Comparison of ENCODE assay signal across 15 mouse cellular contexts in the genomic region with DNA sequence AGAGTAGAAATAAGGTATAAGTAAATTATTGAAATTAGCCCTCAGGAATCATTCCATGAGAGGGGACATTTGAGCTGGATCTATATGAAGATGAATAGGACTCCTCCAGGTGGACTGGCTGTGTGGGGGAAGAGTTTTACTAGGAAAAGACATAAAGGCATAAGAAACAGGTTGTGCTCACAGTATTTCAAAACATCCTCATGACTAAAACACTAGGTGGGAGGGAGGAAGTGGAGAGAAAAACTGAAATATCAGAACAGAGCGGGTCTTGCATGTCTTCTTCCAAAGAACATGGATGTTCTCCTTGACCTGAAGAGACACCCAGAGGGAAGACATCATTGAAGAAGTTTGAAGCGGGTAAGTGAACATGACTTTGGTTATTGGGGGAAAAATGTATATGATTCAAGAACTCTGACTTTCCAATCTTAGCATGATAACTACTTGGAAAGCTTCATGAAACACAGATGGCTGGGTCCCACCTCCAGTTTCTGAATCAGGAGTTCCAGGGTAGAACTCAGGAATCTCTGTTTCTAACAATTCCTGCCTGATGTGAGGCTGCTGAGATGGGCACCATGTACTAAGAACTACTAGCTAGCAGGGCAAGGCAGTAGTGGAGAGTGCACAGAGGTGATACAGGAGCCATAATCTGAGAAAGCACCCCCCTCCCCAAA.
DNase-seq lines count a peak whose midpoint lies in the region.
"Had no signal": no experiment of that assay in that cellular context is flagged by ENCODE, and none has a peak within 500 bp of the region (broad histone marks: within the 10 kb centered on the region; RNA-seq: fewer than 3 reads in every experiment).

No protein-coding gene starts in this region.

- peak; percentile 20 to 59 for DNase-seq in frontal cortex, adult 2 months (ENCODE audit: extremely low spot score in 1 of 2, low spot score in 1 of 2)
- no peak for DNase-seq in frontal cortex, postnatal 10 days (ENCODE audit: low spot score in 2 of 2)
- peak; percentile 3 to 10 for DNase-seq in left cerebral cortex, postnatal 14 days (ENCODE audit: low spot score in 2 of 2)
- DNase-seq in left cerebral cortex, postnatal 10 days (ENCODE audit: extremely low spot score in 1 of 2, low spot score in 2 of 2), result no peak
- peak; percentile 73 for DNase-seq in brain, adult 2 months (ENCODE audit: low read depth, low spot score)
- peak; percentile 37 to 44 for DNase-seq in left cerebral cortex, postnatal 36 days (ENCODE audit: low spot score in 2 of 2)
- no peak for DNase-seq in lung, adult 18-20 months
- DNase-seq: adrenal gland, postnatal 10 days; cerebellum, adult 11-12 months; cerebellum, adult 9-10 months; cerebellum, postnatal 25 days; gastrocnemius, postnatal 10 days; heart, adult 18-20 months; heart, postnatal 10 days; heart, postnatal 4 days had no signal

- intact Hi-C loops in left cerebral cortex, postnatal 14 days (cut with DNase I), result no loop called here
- intact Hi-C loops in left cerebral cortex, postnatal 10 days (cut with DNase I), result no loop called here
- intact Hi-C loops in left cerebral cortex, postnatal 36 days (cut with DNase I), result no loop called here

Comparison
In these comparisons a context has a peak if more than half of its experiments do, and no peak if none do; other contexts are left out.
1. DNase-seq: peak in frontal cortex, adult 2 months (2 of 2), left cerebral cortex, postnatal 14 days (2 of 2), brain, adult 2 months (single experiment) and left cerebral cortex, postnatal 36 days (2 of 2); none in frontal cortex, postnatal 10 days (0 of 2), left cerebral cortex, postnatal 10 days (0 of 2) and lung, adult 18-20 months (0 of 2).